Mouse (Mus musculus): ENCODE data around the gene Lamb2. TPM values are rescaled to one million over a fixed set of nuclear protein-coding genes. Genes with fewer than 3 reads are reported as not detected.
A peak's percentile ranks its signal among the peaks of the same experiment; 100 is the strongest.

Gene Lamb2
- total RNA-seq, 2 experiments from 2014 or later: 29.6 to 34.2 TPM

- peak; percentile 26 to 41 for DNase-seq (ENCODE audit: extremely low spot score in 1 of 2, low spot score in 2 of 2)
- intact Hi-C loops (cut with DNase I): loop anchor here (5.0 kb wide), 1 partner anchor 39 kb away; no protein-coding TSS in a partner anchor
Measured at GRCm38 (mm10) chr9:108517931-108518332, 38.4 kb downstream of the Lamb2 start.

GRCm38 (mm10) chr9:108521604-108522003, 42.1 kb downstream of the Lamb2 start:
- intact Hi-C loops (cut with DNase I): no loop called here
- no peak for DNase-seq (ENCODE audit: extremely low spot score in 1 of 2, low spot score in 2 of 2)

- intact Hi-C loops (cut with DNase I): no loop called here
- no peak for DNase-seq (ENCODE audit: extremely low spot score in 1 of 2, low spot score in 2 of 2)
Measured at GRCm38 (mm10) chr9:108523341-108523740, 43.8 kb downstream of the Lamb2 start.

- intact Hi-C loops (cut with DNase I): no loop called here
- no peak for DNase-seq (ENCODE audit: extremely low spot score in 1 of 2, low spot score in 2 of 2)
Measured at GRCm38 (mm10) chr9:108525400-108525799, 45.9 kb downstream of the Lamb2 start.

- no peak for DNase-seq (ENCODE audit: extremely low spot score in 1 of 2, low spot score in 2 of 2)
- intact Hi-C loops (cut with DNase I): loop anchor here (10.0 kb wide), 1 partner anchor 166 kb away; no protein-coding TSS in a partner anchor
Measured at GRCm38 (mm10) chr9:108530954-108531353, 51.4 kb downstream of the Lamb2 start.

- DNase-seq (ENCODE audit: extremely low spot score in 1 of 2, low spot score in 2 of 2): no peak
- intact Hi-C loops (cut with DNase I): loop anchor here (10.0 kb wide), 1 partner anchor 167 kb away; no protein-coding TSS in a partner anchor
Measured at GRCm38 (mm10) chr9:108531496-108531895, 52.0 kb downstream of the Lamb2 start.

Other genes with a start within 250 kb of the Lamb2 start
- 100 to 1,000 TPM; 131 to 135 TPM for gene Dag1, start 215.8 kb upstream of the Lamb2 start, total RNA-seq (2021)
- gene Nicn1, start 189.3 kb upstream of the Lamb2 start, total RNA-seq (2021): 100 to 1,000 TPM; 118 to 122 TPM
- 10 to 100 TPM; 22.5 to 23.5 TPM for gene Amt, start 182.9 kb upstream of the Lamb2 start, total RNA-seq (2021)
- 100 to 1,000 TPM; 209 to 216 TPM for gene Rhoa, start 173.6 kb upstream of the Lamb2 start, total RNA-seq (2021)
- 10 to 100 TPM; 58.0 to 59.3 TPM for gene Tcta, start 173.6 kb upstream of the Lamb2 start, total RNA-seq (2021)
- gene Gpx1, start 140.8 kb upstream of the Lamb2 start, total RNA-seq (2021): 10 to 100 TPM; 91.2 to 92.6 TPM
- gene Usp4, start 131.9 kb upstream of the Lamb2 start, total RNA-seq (2021): 100 to 1,000 TPM; 122 to 125 TPM
- 1 to 10 TPM; 1.4 to 2.1 TPM for gene 1700102P08Rik, start 86.9 kb upstream of the Lamb2 start, total RNA-seq (2021)
- under 1 TPM; 0.19 to 0.26 TPM for gene Ccdc36, start 51.3 kb upstream of the Lamb2 start, total RNA-seq (2021)
- gene BC048562, start 43.3 kb upstream of the Lamb2 start, total RNA-seq (2021): not detected
- gene Ccdc71, start 19.2 kb upstream of the Lamb2 start, total RNA-seq (2021): 10 to 100 TPM; 38.7 to 39.6 TPM
- 10 to 100 TPM; 32.5 to 35.9 TPM for gene Klhdc8b, start 18.2 kb upstream of the Lamb2 start, total RNA-seq (2021)
- 100 to 1,000 TPM; 104 to 114 TPM for gene Usp19, start 10.9 kb downstream of the Lamb2 start, total RNA-seq (2021)
- 10 to 100 TPM; 82.9 to 91.8 TPM for gene Qars, start 28.0 kb downstream of the Lamb2 start, total RNA-seq (2021)
- 100 to 1,000 TPM; 125 to 131 TPM for gene Qrich1, start 37.1 kb downstream of the Lamb2 start, total RNA-seq (2021)
- gene Impdh2, start 80.5 kb downstream of the Lamb2 start, total RNA-seq (2021): 10 to 100 TPM; 64.3 to 68.3 TPM
- gene Ndufaf3, start 87.7 kb downstream of the Lamb2 start, total RNA-seq (2021): 10 to 100 TPM; 53.3 to 57.0 TPM
- gene Dalrd3, start 90.2 kb downstream of the Lamb2 start, total RNA-seq (2021): 10 to 100 TPM; 70.9 to 76.1 TPM
- 100 to 1,000 TPM; 282 TPM for gene Wdr6, start 99.0 kb downstream of the Lamb2 start, total RNA-seq (2021)
- 10 to 100 TPM; 47.8 to 52.2 TPM for gene P4htm, start 117.9 kb downstream of the Lamb2 start, total RNA-seq (2021)
- 10 to 100 TPM; 46.7 to 48.8 TPM for gene Arih2, start 169.7 kb downstream of the Lamb2 start, total RNA-seq (2021)
- 10 to 100 TPM; 15.7 to 16.5 TPM for gene Slc25a20, start 182.4 kb downstream of the Lamb2 start, total RNA-seq (2021)
- 10 to 100 TPM; 54.3 to 58.7 TPM for gene Prkar2a, start 209.6 kb downstream of the Lamb2 start, total RNA-seq (2021)

Data from left cerebral cortex, postnatal 10 days (tissue).